Mouse (Mus musculus): Measurements from ENCODE around the gene Smim14.

Gene Smim14

GRCm38 (mm10) chr5:65407989-65408388, 129.0 kb downstream of the Smim14 start:
- DNase-seq (ENCODE audit: low read depth, low spot score), result peak; percentile 81

DNA sequence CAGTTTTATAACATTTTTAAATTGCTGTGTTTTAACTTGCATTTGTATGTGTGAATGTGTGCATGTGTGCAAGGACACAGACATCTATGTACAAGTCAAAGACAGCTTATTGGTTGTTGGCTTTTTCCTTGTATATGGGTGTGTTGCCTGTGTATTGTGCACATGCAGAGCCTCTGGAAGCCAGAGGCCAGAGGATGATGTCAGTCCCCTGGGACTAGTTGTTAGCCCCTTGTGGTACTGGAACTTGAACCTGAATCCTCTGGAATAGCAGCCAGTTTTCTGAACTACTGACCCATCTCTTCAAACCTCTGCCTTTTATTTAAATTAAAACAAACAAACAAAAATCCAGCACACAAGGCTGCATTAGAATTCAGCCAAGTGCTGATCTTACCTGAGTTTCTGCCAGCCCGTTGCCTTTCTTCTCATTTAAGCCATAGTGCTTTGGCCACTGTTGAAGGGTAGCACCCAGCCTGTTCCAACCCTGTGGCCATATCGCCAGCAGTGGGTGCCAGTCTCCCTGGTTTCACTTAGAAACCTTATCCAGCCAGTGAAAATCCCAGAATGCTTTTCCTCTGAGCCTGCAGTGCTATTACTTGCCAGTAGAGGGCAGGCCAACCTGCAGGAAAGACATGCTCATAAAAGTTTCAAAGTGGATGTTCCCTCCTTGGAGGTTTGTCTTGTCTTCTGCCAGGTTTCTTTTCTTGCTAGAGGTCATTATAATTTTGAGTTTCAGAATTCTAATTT, 135.6 kb downstream of the Smim14 start:
- peak; percentile 83 for DNase-seq (ENCODE audit: low read depth, low spot score)

Measured in R1 (cell line).